Mouse (Mus musculus): ENCODE data around the gene Ccdc24. TPM values are rescaled to one million over a fixed set of nuclear protein-coding genes. Genes with fewer than 3 reads are reported as not detected.
A peak's percentile ranks its signal among the peaks of the same experiment; 100 is the strongest.

Ccdc24 gene
- polyA plus RNA-seq (2015; fragmentation: Nextera tagmentation; extraction: Ambion mirVana), result 0.94 and 2.3 TPM in 2 replicates

DNA sequence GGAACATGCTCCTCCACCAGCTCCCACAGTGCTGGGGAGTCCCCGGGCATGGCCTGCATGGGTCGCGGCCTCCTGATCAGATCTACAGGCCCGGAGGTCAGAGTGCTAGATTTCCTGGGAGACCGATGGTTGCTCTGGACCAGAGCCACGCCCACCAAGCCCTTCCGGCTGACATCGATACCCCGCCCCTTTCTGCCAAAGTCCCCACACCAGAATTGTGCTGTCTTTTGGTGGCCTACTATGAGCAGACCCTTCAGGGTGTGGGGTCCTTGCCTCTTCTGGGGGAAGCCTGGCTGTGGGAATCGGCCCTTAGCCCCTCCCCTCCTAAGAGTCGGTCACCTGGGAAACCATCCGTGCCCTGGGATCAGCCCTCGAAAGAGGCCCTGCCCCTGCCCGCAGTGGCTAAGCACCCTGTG, at the start of gene Ccdc24:
Gene Ccdc24, minus strand, starts transcription at position 87 of the 416 bp plus-strand sequence.
- 7% methylated on average over 14 of the region's 14 CpGs for WGBS
- H3K9me3 ChIP-seq, result no peaks in the 10 kb centered on the region
- H3K27ac ChIP-seq, result no peak within 1 kb of the TSS
- H3K27me3 ChIP-seq (replicated peaks), result 0 out of 2 replicates have a peak, but pooled peaks cover under 1% of the 10 kb centered on the region
- peak within 1 kb of the TSS; percentile 21; the same call in 1 of the 2 replicates for H3K4me3 ChIP-seq (replicated peaks)
- H3K9ac ChIP-seq, result peak within 1 kb of the TSS; percentile 5; the same call in 1 of the 2 replicates
- peaks cover 10% of the 10 kb centered on the region; the same call in 1 of the 2 replicates for H3K36me3 ChIP-seq
- ATAC-seq (ENCODE audit: insufficient read depth, low FRiP score, low read depth), result no peak
- H3K4me2 ChIP-seq, result peak within 1 kb of the TSS; percentile 53
- peaks cover 16% of the 10 kb centered on the region for H3K4me1 ChIP-seq

DNA sequence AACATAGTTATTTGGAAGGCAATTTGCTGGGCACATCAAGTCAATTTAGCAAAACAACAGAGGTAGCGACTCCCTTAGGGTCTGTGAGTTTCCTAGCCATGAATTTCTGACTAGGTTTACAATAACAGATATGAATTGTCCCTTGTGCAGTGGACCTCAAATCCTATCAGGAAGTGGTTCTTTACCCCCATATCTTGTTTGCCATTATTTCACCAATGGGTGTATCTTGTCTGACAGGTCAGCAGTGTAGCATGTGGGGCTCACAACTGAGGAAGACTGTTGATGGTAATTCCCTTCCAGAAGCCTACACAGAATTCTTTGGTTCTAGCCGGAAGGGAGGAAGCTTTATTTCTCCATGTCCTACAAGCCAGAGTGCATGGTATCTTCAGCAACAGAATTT, 49.0 kb upstream of the Ccdc24 start:
- Histone ChIP-seq H3K4me1 (peaks cover 8% of the 10 kb centered on the region; the same call in 1 of the 2 replicates), H3K27me3 (replicated peaks) (peaks cover 11% of the 10 kb centered on the region), H3K4me2 (no peak overlapping the region), H3K27ac (no peak overlapping the region), H3K9ac (no peak overlapping the region), H3K9me3 (no peaks in the 10 kb centered on the region), H3K36me3 (no peaks in the 10 kb centered on the region), H3K4me3 (replicated peaks) (no peak overlapping the region)
- 85% methylated on average over 2 of the region's 2 CpGs for WGBS
- no peak for ATAC-seq (ENCODE audit: insufficient read depth, low FRiP score, low read depth)

DNA sequence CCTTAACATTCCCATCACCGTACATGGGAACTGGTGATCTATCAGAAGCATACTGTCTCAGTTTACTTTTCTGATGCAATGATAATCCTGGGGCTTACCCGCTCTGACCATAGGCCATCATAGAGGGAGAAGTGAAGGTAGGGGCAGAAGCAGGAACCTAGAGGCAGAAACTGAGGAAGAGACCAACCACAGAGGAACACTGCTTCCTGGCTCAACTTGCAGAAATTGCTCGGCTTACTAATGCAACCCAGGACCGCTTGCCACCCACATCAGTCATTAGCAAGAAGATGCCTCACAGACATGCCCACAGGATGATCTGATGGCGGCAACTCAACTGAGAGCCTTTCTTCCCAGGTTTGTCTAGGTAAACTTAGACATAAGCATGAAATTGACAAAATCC, 46.4 kb upstream of the Ccdc24 start:
- H3K9ac ChIP-seq, result no peak overlapping the region
- no peaks in the 10 kb centered on the region for H3K36me3 ChIP-seq
- H3K27me3 ChIP-seq (replicated peaks), result no peaks in the 10 kb centered on the region; the same call in 1 of the 2 replicates
- H3K4me3 ChIP-seq (replicated peaks), result no peak overlapping the region
- H3K27ac ChIP-seq, result peak overlapping the region; percentile 65
- no peak overlapping the region for H3K4me2 ChIP-seq
- no peaks in the 10 kb centered on the region for H3K9me3 ChIP-seq
- WGBS, result 66% methylated on average over 5 of the region's 5 CpGs
- peaks cover 20% of the 10 kb centered on the region for H3K4me1 ChIP-seq
- no peak for ATAC-seq (ENCODE audit: insufficient read depth, low FRiP score, low read depth)

DNA sequence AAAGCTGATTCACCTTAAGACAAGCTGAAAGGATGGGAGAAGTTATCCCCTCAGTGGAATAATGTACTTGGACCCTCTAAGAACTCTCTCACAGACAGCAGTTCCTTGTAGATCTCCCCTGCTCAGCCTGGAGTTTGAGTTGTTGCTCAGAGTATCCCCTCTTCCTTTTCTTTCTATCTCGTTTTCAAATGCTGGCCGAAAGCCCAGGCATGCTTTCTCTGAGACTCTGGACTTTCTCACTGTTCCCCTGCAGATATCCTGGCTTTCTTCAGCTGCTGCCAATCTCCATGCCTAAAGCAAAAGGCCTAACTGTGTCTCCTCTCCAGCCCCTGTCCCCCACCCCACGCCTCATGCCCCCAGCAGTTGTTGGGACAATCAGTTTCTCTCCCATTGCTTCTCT, 45.9 kb upstream of the Ccdc24 start:
- Histone ChIP-seq H3K9me3 (no peaks in the 10 kb centered on the region), H3K4me3 (replicated peaks) (no peak overlapping the region), H3K27ac (peak overlapping the region; percentile 65), H3K4me1 (peaks cover 25% of the 10 kb centered on the region), H3K4me2 (no peak overlapping the region), H3K36me3 (no peaks in the 10 kb centered on the region), H3K27me3 (replicated peaks) (no peaks in the 10 kb centered on the region; the same call in 1 of the 2 replicates), H3K9ac (no peak overlapping the region)
- WGBS, result 41% methylated on average over 3 of the region's 3 CpGs
- ATAC-seq (ENCODE audit: insufficient read depth, low FRiP score, low read depth), result no peak

DNA sequence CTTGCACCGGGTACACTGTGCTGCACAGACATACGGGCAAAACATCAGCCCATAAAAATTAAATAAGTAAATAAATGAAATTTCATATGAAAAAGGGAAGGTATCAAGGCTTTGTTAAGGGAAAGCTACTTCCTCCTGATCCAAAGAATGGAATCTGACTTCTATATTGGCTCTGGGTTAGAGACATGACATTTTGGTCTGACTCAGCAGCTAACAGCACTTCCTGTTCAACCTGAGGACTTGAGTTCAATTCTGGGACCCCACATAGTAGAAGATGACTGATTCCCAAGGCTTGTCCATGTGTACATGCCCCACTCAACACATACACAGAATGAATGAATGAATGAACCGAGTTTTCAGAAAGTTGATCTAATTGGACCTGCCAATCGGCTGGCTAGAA, 45.5 kb upstream of the Ccdc24 start:
- no peak overlapping the region for H3K4me2 ChIP-seq
- peak overlapping the region; percentile 65; the same call in 1 of the 2 replicates for H3K27ac ChIP-seq
- H3K36me3 ChIP-seq, result no peaks in the 10 kb centered on the region
- no peak for ATAC-seq (ENCODE audit: insufficient read depth, low FRiP score, low read depth)
- H3K9ac ChIP-seq, result no peak overlapping the region
- no peaks in the 10 kb centered on the region for H3K9me3 ChIP-seq
- H3K4me1 ChIP-seq, result peaks cover 29% of the 10 kb centered on the region
- no peak overlapping the region for H3K4me3 ChIP-seq (replicated peaks)
- 82% methylated on average over 4 of the region's 4 CpGs for WGBS
- no peaks in the 10 kb centered on the region; the same call in 1 of the 2 replicates for H3K27me3 ChIP-seq (replicated peaks)

DNA sequence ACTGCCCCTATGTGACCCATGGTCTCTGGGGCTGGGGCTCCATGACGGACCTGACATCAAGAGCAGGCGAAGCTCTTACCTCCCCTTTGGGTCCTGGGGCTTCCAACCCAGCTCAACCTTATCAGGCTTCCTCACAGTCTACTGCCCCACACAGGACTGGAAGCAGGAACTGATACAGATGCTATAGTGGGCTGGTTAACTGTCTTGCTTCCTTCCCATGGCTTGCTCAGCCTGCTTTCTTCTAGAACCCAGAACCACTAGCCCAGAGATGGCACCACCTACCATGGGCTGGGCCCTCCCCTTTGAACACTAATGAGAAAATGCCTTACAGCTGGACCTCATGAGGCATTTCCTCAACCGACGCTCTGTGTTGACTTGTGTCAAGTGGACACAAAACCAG, 45.0 kb upstream of the Ccdc24 start:
- 86% methylated on average over 4 of the region's 4 CpGs for WGBS
- no peak for ATAC-seq (ENCODE audit: insufficient read depth, low FRiP score, low read depth)
- Histone ChIP-seq H3K9me3 (no peaks in the 10 kb centered on the region), H3K27ac (no peak overlapping the region; the same call in 1 of the 2 replicates), H3K4me1 (peaks cover 34% of the 10 kb centered on the region), H3K4me3 (replicated peaks) (no peak overlapping the region), H3K9ac (no peak overlapping the region), H3K36me3 (no peaks in the 10 kb centered on the region), H3K4me2 (no peak overlapping the region), H3K27me3 (replicated peaks) (no peaks in the 10 kb centered on the region; the same call in 1 of the 2 replicates)

DNA sequence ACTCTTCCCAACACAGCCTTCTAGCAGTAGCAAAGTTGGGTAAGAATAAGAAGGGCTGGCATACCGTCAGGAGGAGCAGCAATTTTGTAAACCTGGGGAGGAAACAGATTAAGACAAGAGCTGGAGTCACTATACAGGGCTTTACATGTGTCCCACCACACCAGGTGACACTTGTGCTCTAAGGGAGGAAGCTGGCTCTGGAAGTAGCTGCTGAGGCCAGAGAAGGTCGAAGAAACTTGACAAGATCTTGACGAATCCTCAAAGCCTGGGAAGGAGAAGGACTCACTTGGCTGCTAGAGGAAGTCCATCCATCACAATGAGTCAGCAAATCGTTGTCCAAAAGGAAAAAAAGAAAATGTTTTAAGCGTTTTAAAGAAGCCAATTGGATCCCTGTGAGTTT, 44.0 kb upstream of the Ccdc24 start:
- Histone ChIP-seq H3K9ac (no peak overlapping the region), H3K27me3 (replicated peaks) (no peaks in the 10 kb centered on the region), H3K4me1 (peaks cover 43% of the 10 kb centered on the region), H3K27ac (no peak overlapping the region), H3K36me3 (peaks cover 7% of the 10 kb centered on the region; the same call in 1 of the 2 replicates), H3K4me3 (replicated peaks) (no peak overlapping the region), H3K9me3 (no peaks in the 10 kb centered on the region), H3K4me2 (peak overlapping the region; percentile 97; the same call in 1 of the 2 replicates)
- no peak for ATAC-seq (ENCODE audit: insufficient read depth, low FRiP score, low read depth)
- WGBS, result 57% methylated on average over 5 of the region's 5 CpGs

DNA sequence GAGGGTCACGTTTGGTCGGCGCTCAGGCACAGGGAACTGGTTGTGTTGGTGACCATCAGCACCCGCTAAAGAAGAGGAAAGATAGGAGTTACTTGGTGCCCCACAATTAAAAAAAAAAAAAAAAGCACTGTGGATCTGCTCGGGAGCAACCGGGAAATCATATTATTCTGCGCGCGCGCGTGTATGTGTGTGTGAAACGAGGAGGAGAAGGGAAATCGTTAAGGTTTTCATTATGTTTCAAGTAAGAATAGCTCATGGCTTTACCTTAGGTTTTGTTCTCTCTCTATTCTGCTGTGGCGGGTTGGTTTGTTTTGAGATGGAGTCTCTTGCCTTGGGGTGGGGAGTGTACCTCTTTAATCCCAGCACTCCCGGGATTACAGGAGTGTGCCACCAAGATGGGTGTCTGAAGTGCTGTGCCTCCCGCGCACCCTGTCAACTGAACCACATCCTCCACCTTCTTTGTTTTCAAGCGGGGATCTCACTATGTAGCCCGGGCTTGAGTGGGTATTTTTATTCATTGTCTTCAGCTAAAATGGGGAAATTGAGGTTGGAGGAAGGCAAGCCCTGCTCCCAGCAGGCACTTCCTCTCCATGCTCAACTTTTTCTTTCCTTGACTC, 43.2 kb upstream of the Ccdc24 start:
- Histone ChIP-seq H3K9ac (0 out of 2 replicates have a peak overlapping the region, but pooled peaks have one; percentile 63), H3K4me2 (peak overlapping the region; percentile 97), H3K27me3 (replicated peaks) (no peaks in the 10 kb centered on the region), H3K4me1 (peaks cover 49% of the 10 kb centered on the region), H3K9me3 (no peaks in the 10 kb centered on the region), H3K27ac (peak overlapping the region; percentile 76; the same call in 1 of the 2 replicates), H3K4me3 (replicated peaks) (peak overlapping the region; percentile 73), H3K36me3 (peaks cover 12% of the 10 kb centered on the region; the same call in 1 of the 2 replicates)
- WGBS, result 6% methylated on average over 19 of the region's 19 CpGs
- ATAC-seq (ENCODE audit: insufficient read depth, low FRiP score, low read depth), result no peak

DNA sequence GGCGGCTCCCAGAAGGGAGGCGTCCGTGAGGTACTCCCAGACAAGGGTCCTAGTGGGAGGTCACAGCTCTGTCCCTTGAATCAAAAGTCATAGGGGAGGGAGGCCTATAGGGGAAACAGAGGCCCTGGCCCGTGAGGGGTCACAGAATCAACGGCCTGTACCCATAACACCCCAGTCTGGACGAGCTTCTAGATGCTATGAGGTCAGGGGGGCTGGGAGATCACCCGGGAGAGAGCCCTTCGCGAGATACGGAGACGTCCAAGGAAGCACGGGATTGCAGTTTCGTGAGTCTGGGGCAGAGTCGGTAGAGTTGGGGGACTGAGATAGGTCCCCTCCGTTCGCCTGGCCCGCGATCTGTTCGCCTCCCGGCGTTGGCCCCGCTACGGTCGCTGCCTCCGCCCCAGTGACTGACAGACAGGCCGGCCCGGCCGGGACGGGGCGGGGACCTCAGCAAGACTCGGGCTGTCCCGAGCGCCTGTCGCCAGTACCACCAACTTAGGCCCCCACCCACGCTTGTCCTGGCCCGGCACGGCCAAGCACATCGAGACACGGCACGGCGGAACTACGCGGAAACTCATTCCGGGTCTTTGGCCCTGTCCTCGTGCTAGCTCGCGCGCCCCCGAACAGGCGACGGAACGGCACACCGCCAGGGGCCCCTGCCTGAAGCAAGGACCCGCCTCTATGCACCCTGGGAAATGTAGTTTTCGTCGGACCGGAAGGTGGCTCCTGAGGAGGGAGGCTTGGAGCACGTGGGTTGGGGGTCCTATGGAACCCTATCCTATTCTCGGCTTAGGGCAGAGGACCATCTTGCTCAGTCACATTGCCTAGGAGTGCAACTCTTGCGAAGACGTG, 42.5 kb upstream of the Ccdc24 start, which contains the start of gene Ipo13:
Gene Ipo13, minus strand, starts transcription at position 409 of the 852 bp plus-strand sequence.
- Histone ChIP-seq H3K4me3 (replicated peaks) (peak within 1 kb of the TSS; percentile 73), H3K27ac (peak within 1 kb of the TSS; percentile 76), H3K9me3 (no peaks in the 10 kb centered on the region), H3K4me2 (peak within 1 kb of the TSS; percentile 97), H3K9ac (peak within 1 kb of the TSS; percentile 63), H3K36me3 (peaks cover 12% of the 10 kb centered on the region; the same call in 1 of the 2 replicates), H3K4me1 (peaks cover 49% of the 10 kb centered on the region), H3K27me3 (replicated peaks) (no peaks in the 10 kb centered on the region)
- ATAC-seq (ENCODE audit: insufficient read depth, low FRiP score, low read depth), result peak; percentile 88
- 0% methylated on average over 61 of the region's 61 CpGs for WGBS

DNA sequence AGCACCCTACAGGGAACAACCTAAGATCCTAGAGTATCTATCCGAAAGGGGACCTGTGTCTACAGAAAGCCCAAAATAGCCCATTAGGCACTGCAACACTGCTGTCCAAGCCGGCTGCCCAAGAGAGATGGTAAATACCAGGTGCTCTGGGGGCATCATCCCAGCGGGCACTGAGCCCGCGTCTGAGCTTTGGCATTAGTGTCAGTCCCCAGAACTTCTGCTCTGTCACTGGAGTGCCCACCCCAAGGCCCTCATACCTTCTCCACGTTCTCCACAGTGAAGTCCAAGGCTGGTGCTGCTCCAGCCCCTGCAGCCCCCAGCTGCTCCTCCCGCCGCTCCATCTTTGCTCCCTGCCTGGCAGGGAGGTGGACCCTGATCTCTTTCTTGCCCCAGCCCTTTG, 41.7 kb upstream of the Ccdc24 start:
- no peak; the same call in 1 of the 2 replicates for ATAC-seq (ENCODE audit: insufficient read depth, low FRiP score, low read depth)
- H3K4me3 ChIP-seq (replicated peaks), result peak overlapping the region; percentile 73
- H3K4me1 ChIP-seq, result peaks cover 49% of the 10 kb centered on the region
- H3K9ac ChIP-seq, result peak overlapping the region; percentile 63
- H3K36me3 ChIP-seq, result peaks cover 12% of the 10 kb centered on the region; the same call in 1 of the 2 replicates
- no peaks in the 10 kb centered on the region for H3K27me3 ChIP-seq (replicated peaks)
- no peaks in the 10 kb centered on the region for H3K9me3 ChIP-seq
- no peak overlapping the region for H3K27ac ChIP-seq
- H3K4me2 ChIP-seq, result peak overlapping the region; percentile 97
- 18% methylated on average over 8 of the region's 8 CpGs for WGBS

DNA sequence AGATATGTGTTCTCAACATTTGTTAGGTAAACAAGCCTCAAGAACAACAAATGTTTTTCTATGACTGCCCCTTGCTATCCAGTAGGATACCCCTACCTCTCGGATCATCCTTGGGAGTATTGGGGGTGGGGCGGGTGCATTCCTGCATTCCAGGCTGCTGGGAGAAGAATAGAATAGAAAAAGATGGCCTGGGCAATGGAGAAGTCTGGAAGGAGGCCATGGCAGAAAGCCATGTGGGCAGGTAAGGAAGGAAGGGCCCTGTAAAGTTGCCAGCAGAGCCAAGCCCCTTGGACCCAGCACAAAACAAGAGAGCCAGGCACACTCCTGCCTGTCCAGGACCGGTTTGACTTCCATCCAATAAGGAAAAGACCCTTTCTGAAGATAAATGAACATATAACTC, 41.1 kb upstream of the Ccdc24 start:
- no peak for ATAC-seq (ENCODE audit: insufficient read depth, low FRiP score, low read depth)
- 40% methylated on average over 3 of the region's 3 CpGs for WGBS
- Histone ChIP-seq H3K27me3 (replicated peaks) (no peaks in the 10 kb centered on the region), H3K9me3 (no peaks in the 10 kb centered on the region), H3K4me2 (peak overlapping the region; percentile 97), H3K4me3 (replicated peaks) (peak overlapping the region; percentile 73), H3K27ac (no peak overlapping the region), H3K4me1 (peaks cover 55% of the 10 kb centered on the region), H3K9ac (no peak overlapping the region), H3K36me3 (peaks cover 12% of the 10 kb centered on the region; the same call in 1 of the 2 replicates)
